8 mouse cellular contexts compared by ENCODE assay signal in genomic region chr11:58301837-58302754, GRCm38 (mm10). TPM values are rescaled to one million over a fixed set of nuclear protein-coding genes. Genes with fewer than 3 reads are reported as not detected.
DNase-seq lines count a peak whose midpoint lies in the region; ATAC-seq and TF ChIP-seq lines count a peak whose summit lies in the region.

No protein-coding gene starts in this region.

- TF ChIP-seq EP300 in ES-Bruce4 (IDR thresholded peaks at IDR 0.05; ENCODE audit: insufficient read depth, low read depth, low read length), result peak; percentile 48; the same call in 1 of the 2 replicates
- peak; percentile 66; the same call in 1 of the 2 replicates for TF ChIP-seq EP300 in liver, postnatal 0 days (IDR thresholded peaks at IDR 0.05; ENCODE audit: low read depth)

- DNase-seq in heart, postnatal 10 days, result peak; percentile 98 to 99
- DNase-seq in large intestine, adult 2 months (ENCODE audit: low read depth, low spot score), result peak; percentile 96
- DNase-seq in liver, postnatal 0 days, result peak; percentile 94
- peak; percentile 96 for DNase-seq in testis, postnatal 10 days (ENCODE audit: low spot score)

- peak overlapping the region; percentile 14; the same call in 1 of the 2 replicates for H3K27ac ChIP-seq in ES-Bruce4 (ENCODE audit: insufficient read depth, low read length)
- H3K27ac ChIP-seq in forebrain, embryonic 13.5 days, result peak overlapping the region; percentile 87
- peak overlapping the region; percentile 91 for H3K27ac ChIP-seq in liver, postnatal 0 days (ENCODE audit: low read depth)
- peak overlapping the region; percentile 83 for H3K27ac ChIP-seq in neural tube, embryonic 14.5 days (ENCODE audit: low read depth, low read length)

- intact Hi-C loops in heart, postnatal 10 days (cut with DNase I), result loop anchor here (1.0 to 5.0 kb wide), 6 partner anchors 29 to 350 kb away; partner anchors contain the start of genes Sh3bp5l and Zfp672

- no peak for TF ChIP-seq POLR2A in ES-Bruce4 (IDR thresholded peaks at IDR 0.05; ENCODE audit: insufficient read depth, low read length)

- H3K4me3 ChIP-seq in ES-Bruce4 (ENCODE audit: low read depth, low read length), result peak overlapping the region; percentile 84
- peak overlapping the region; percentile 58 for H3K4me3 ChIP-seq in forebrain, embryonic 13.5 days
- peak overlapping the region; percentile 74 for H3K4me3 ChIP-seq in liver, postnatal 0 days (ENCODE audit: low read depth, low read length)
- H3K4me3 ChIP-seq in neural tube, embryonic 14.5 days (ENCODE audit: low read depth, low read length), result peak overlapping the region; percentile 58

- no peaks in the 10 kb centered on the region; the same call in 1 of the 2 replicates for H3K27me3 ChIP-seq in ES-Bruce4 (ENCODE audit: control insufficient read depth, insufficient read depth, low read length, poor library complexity, severe bottlenecking)
- H3K27me3 ChIP-seq in forebrain, embryonic 13.5 days, result no peaks in the 10 kb centered on the region
- H3K27me3 ChIP-seq in liver, postnatal 0 days (ENCODE audit: insufficient read depth, low read length), result no peaks in the 10 kb centered on the region
- no peaks in the 10 kb centered on the region for H3K27me3 ChIP-seq in neural tube, embryonic 14.5 days (ENCODE audit: control insufficient read depth, insufficient read depth, low read length)

- under 1% methylated on average over 36 of the region's 36 CpGs for WGBS in forebrain, embryonic 13.5 days
- WGBS in large intestine, adult 2 months, result under 1% methylated on average over 36 of the region's 36 CpGs
- WGBS in liver, postnatal 0 days (ENCODE audit: insufficient replicate concordance), result under 1% methylated on average over 36 of the region's 36 CpGs
- under 1% methylated on average over 36 of the region's 36 CpGs for WGBS in neural tube, embryonic 14.5 days

- H3K4me1 ChIP-seq in ES-Bruce4 (ENCODE audit: control insufficient read depth, insufficient read depth, low read length), result no peaks in the 10 kb centered on the region
- peaks cover 16% of the 10 kb centered on the region for H3K4me1 ChIP-seq in forebrain, embryonic 13.5 days
- H3K4me1 ChIP-seq in liver, postnatal 0 days (ENCODE audit: insufficient read depth), result peaks cover 15% of the 10 kb centered on the region
- 0 out of 2 replicates have a peak, but pooled peaks cover 7% of the 10 kb centered on the region for H3K4me1 ChIP-seq in neural tube, embryonic 14.5 days (ENCODE audit: control insufficient read depth, insufficient read depth, low read length)

- H3K9me3 ChIP-seq in ES-Bruce4 (replicated peaks; ENCODE audit: control insufficient read depth, insufficient read depth, low read length, poor library complexity, severe bottlenecking), result no peaks in the 10 kb centered on the region
- no peaks in the 10 kb centered on the region for H3K9me3 ChIP-seq in forebrain, embryonic 13.5 days (replicated peaks)
- H3K9me3 ChIP-seq in liver, postnatal 0 days (ENCODE audit: low read length), result no peaks in the 10 kb centered on the region
- no peaks in the 10 kb centered on the region for H3K9me3 ChIP-seq in neural tube, embryonic 14.5 days (ENCODE audit: control insufficient read depth, low read length)

- peak; percentile 72 for ATAC-seq in cerebellum, adult (ENCODE audit: insufficient number of reproducible peaks, low FRiP score, low TSS enrichment)
- peak; percentile 90 for ATAC-seq in forebrain, embryonic 13.5 days
- peak; percentile 85 for ATAC-seq in liver, postnatal 0 days
- ATAC-seq in neural tube, embryonic 14.5 days (ENCODE audit: low read depth), result peak; percentile 92

- peak overlapping the region; percentile 39 for H3K9ac ChIP-seq in ES-Bruce4 (ENCODE audit: low read depth, poor library complexity, severe bottlenecking)
- peak overlapping the region; percentile 67 for H3K9ac ChIP-seq in forebrain, embryonic 13.5 days
- peak overlapping the region; percentile 75 for H3K9ac ChIP-seq in liver, postnatal 0 days (replicated peaks)
- H3K9ac ChIP-seq in neural tube, embryonic 14.5 days (replicated peaks; ENCODE audit: low read depth, low read length), result peak overlapping the region; percentile 54

- TF ChIP-seq CTCF in ES-Bruce4 (IDR thresholded peaks at IDR 0.05; ENCODE audit: low read depth, low read length), result peak; percentile 72
- TF ChIP-seq CTCF in liver, postnatal 0 days (IDR thresholded peaks at IDR 0.05; ENCODE audit: low read depth), result peak; percentile 95

- no peaks in the 10 kb centered on the region for H3K36me3 ChIP-seq in ES-Bruce4 (ENCODE audit: control insufficient read depth, insufficient read depth, low read length, poor library complexity, severe bottlenecking)
- no peaks in the 10 kb centered on the region for H3K36me3 ChIP-seq in forebrain, embryonic 13.5 days (ENCODE audit: poor library complexity, severe bottlenecking)
- H3K36me3 ChIP-seq in liver, postnatal 0 days (replicated peaks; ENCODE audit: insufficient read depth, low read length), result no peaks in the 10 kb centered on the region
- no peaks in the 10 kb centered on the region for H3K36me3 ChIP-seq in neural tube, embryonic 14.5 days (ENCODE audit: control insufficient read depth, insufficient read depth, low read length)

- H3K4me2 ChIP-seq in forebrain, embryonic 13.5 days, result peak overlapping the region; percentile 64
- H3K4me2 ChIP-seq in liver, postnatal 0 days (ENCODE audit: low read depth, low read length), result peak overlapping the region; percentile 84
- peak overlapping the region; percentile 66 for H3K4me2 ChIP-seq in neural tube, embryonic 14.5 days (ENCODE audit: low read depth, low read length)

RNA-seq across cellular contexts. Expression of gene Zfp692, which starts 4.8 kb away (rescaled TPM):
- 19.3 and 21.1 TPM in 2 replicates for polyA plus RNA-seq in ES-Bruce4 (2011; ENCODE audit: insufficient read depth, insufficient read length, low read depth, missing spikeins)
- polyA plus RNA-seq in forebrain, embryonic 13.5 days (2015; fragmentation: Nextera tagmentation; extraction: Ambion mirVana), result 28.9 and 31.4 TPM in 2 replicates
- 1 to 10 TPM; 4.5 TPM for total RNA-seq in heart, postnatal 10 days (2021)
- 24.8 and 28.7 TPM in 2 replicates for polyA plus RNA-seq in large intestine, adult 2 months (2012; rRNA removed)
- polyA plus RNA-seq in liver, postnatal 0 days (2015; fragmentation: Nextera tagmentation; extraction: Ambion mirVana), result 3.3 and 4.0 TPM in 2 replicates
- polyA plus RNA-seq in neural tube, embryonic 14.5 days (2014; fragmentation: Nextera tagmentation; extraction: Ambion mirVana), result 18.9 and 22.0 TPM in 2 replicates

RNA-seq across cellular contexts. Expression of gene 4930438A08Rik, which starts 27.5 kb away (rescaled TPM):
- not detected in 2 replicates for polyA plus RNA-seq in ES-Bruce4 (2011; ENCODE audit: insufficient read depth, insufficient read length, low read depth, missing spikeins)
- not detected in 2 replicates for polyA plus RNA-seq in forebrain, embryonic 13.5 days (2015; fragmentation: Nextera tagmentation; extraction: Ambion mirVana)
- not detected for total RNA-seq in heart, postnatal 10 days (2021)
- polyA plus RNA-seq in large intestine, adult 2 months (2012; rRNA removed), result 0.09 and 0.19 TPM in 2 replicates
- 4.9 and 7.0 TPM in 2 replicates for polyA plus RNA-seq in liver, postnatal 0 days (2015; fragmentation: Nextera tagmentation; extraction: Ambion mirVana)
- not detected in 2 replicates for polyA plus RNA-seq in neural tube, embryonic 14.5 days (2014; fragmentation: Nextera tagmentation; extraction: Ambion mirVana)

RNA-seq across cellular contexts. Expression of gene Zfp672, which starts 28.0 kb away (rescaled TPM):
- polyA plus RNA-seq in ES-Bruce4 (2011; ENCODE audit: insufficient read depth, insufficient read length, low read depth, missing spikeins), result 8.3 and 9.0 TPM in 2 replicates
- polyA plus RNA-seq in forebrain, embryonic 13.5 days (2015; fragmentation: Nextera tagmentation; extraction: Ambion mirVana), result 38.1 and 40.5 TPM in 2 replicates
- total RNA-seq in heart, postnatal 10 days (2021), result 10 to 100 TPM; 48.5 to 51.4 TPM
- polyA plus RNA-seq in large intestine, adult 2 months (2012; rRNA removed), result 16.6 and 20.8 TPM in 2 replicates
- 44.4 and 46.2 TPM in 2 replicates for polyA plus RNA-seq in liver, postnatal 0 days (2015; fragmentation: Nextera tagmentation; extraction: Ambion mirVana)
- 44.4 and 44.5 TPM in 2 replicates for polyA plus RNA-seq in neural tube, embryonic 14.5 days (2014; fragmentation: Nextera tagmentation; extraction: Ambion mirVana)

RNA-seq across cellular contexts. Expression of gene Sh3bp5l, which starts 28.4 kb away (rescaled TPM):
- polyA plus RNA-seq in ES-Bruce4 (2011; ENCODE audit: insufficient read depth, insufficient read length, low read depth, missing spikeins), result 33.6 and 41.4 TPM in 2 replicates
- polyA plus RNA-seq in forebrain, embryonic 13.5 days (2015; fragmentation: Nextera tagmentation; extraction: Ambion mirVana), result 43.9 and 48.0 TPM in 2 replicates
- 10 to 100 TPM; 44.3 to 44.8 TPM for total RNA-seq in heart, postnatal 10 days (2021)
- 26.7 and 27.6 TPM in 2 replicates for polyA plus RNA-seq in large intestine, adult 2 months (2012; rRNA removed)
- 10.5 and 11.0 TPM in 2 replicates for polyA plus RNA-seq in liver, postnatal 0 days (2015; fragmentation: Nextera tagmentation; extraction: Ambion mirVana)
- polyA plus RNA-seq in neural tube, embryonic 14.5 days (2014; fragmentation: Nextera tagmentation; extraction: Ambion mirVana), result 32.8 and 36.2 TPM in 2 replicates

Comparison
In these comparisons a context has a peak if more than half of its experiments do, and no peak if none do; other contexts are left out.
1. Peak in every context shown above with its lines: DNase-seq, ATAC-seq, H3K4me3 ChIP-seq and H3K27ac ChIP-seq.
2. H3K27ac ChIP-seq: peak in every context shown above with its lines; median percentile 91 in liver, postnatal 0 days; 87 in forebrain, embryonic 13.5 days; 83 in neural tube, embryonic 14.5 days; 14 in ES-Bruce4.